Mouse (Mus musculus) bone marrow, adult 2 months (tissue): ENCODE results near the gene Surf2. TPM values are rescaled to one million over a fixed set of nuclear protein-coding genes. Genes with fewer than 3 reads are reported as not detected.
A peak's percentile ranks its signal among the peaks of the same experiment; 100 is the strongest.

Experiments
- H3K27ac ChIP-seq: fragments of 200-500 bp; 2 replicates; pipeline ENCODE4 v1.5.1; 2012; ENCODE audit warnings: low read depth, mild to moderate bottlenecking, control low read depth, inconsistent platforms, low read length; ENCODE audit not compliant: control insufficient read depth, poor library complexity, insufficient read depth
- H3K4me1 ChIP-seq: fragments of 200-500 bp; 2 replicates; pipeline ENCODE4 v1.6.1; 2011; ENCODE audit warnings: low read length; ENCODE audit not compliant: control insufficient read depth, insufficient read depth
- H3K4me3 ChIP-seq: fragments of 200-500 bp; replicated peaks from 2 replicates; pipeline ENCODE3; 2011; ENCODE audit warnings: mild to moderate bottlenecking, low read depth, low read length, control low read depth; ENCODE audit not compliant: control insufficient read depth
- CTCF ChIP-seq: fragments of 200-500 bp; IDR thresholded peaks from 2 replicates; pipeline ENCODE4 v1.5.1; 2011; ENCODE audit warnings: low read length, control low read depth; ENCODE audit not compliant: control insufficient read depth, insufficient read depth
- POLR2A ChIP-seq: fragments of 200-500 bp; IDR thresholded peaks from 2 replicates; pipeline ENCODE4 v1.6.1; 2011; ENCODE audit warnings: low read depth, mild to moderate bottlenecking, control low read depth, low read length, borderline replicate concordance; ENCODE audit not compliant: control insufficient read depth
- WGBS: fragments of 180-500 bp; shearing (Covaris S2); methylation state at CpG from one replicate; pipeline ENCODE4 v1.1.7; 2018; 5-methylcytosine and 5-hydroxymethylcytosine counted together
- polyA plus RNA-seq: library from polyadenylated mRNA; stranded (reverse); fragments of >200 nt; gene quantifications from 2 replicates; pipeline ENCODE4 v1.2.4, GENCODE M21; 2011; ENCODE audit warnings: low replicate concordance; ENCODE audit not compliant: missing spikeins, insufficient read depth, insufficient read length

The Surf2 gene
- polyA plus RNA-seq, 1 experiment: 36.9 TPM

- Histone ChIP-seq H3K27ac (peak overlapping the region; percentile 41; the same call in 1 of the 2 replicates), H3K4me3 (no peak overlapping the region), H3K4me1 (peaks cover 2% of the 10 kb centered on the region)
- WGBS: 16% methylated on average over 5 of the region's 5 CpGs
- TF ChIP-seq POLR2A: no peak
- TF ChIP-seq CTCF: peak; percentile 68
Observed at GRCm38 (mm10) chr2:26941539-26941938, 25.4 kb downstream of the Surf2 start.

GRCm38 (mm10) chr2:26943253-26943652 lies 27.1 kb downstream of the Surf2 start:
- Histone ChIP-seq H3K27ac (no peak overlapping the region), H3K4me1 (peaks cover 2% of the 10 kb centered on the region), H3K4me3 (no peak overlapping the region)
- WGBS: 69% methylated on average over 3 of the region's 3 CpGs
- TF ChIP-seq POLR2A (no peak), CTCF (no peak)

GRCm38 (mm10) chr2:26950411-26950810 lies 34.2 kb downstream of the Surf2 start:
- Histone ChIP-seq H3K4me3 (no peak overlapping the region), H3K27ac (no peak overlapping the region), H3K4me1 (no peaks in the 10 kb centered on the region)
- 81% methylated on average over 2 of the region's 2 CpGs for WGBS
- TF ChIP-seq POLR2A (no peak), CTCF (no peak)

GRCm38 (mm10) chr2:26951346-26951905 lies 35.3 kb downstream of the Surf2 start:
- no peak overlapping the region for H3K4me3 ChIP-seq
- H3K4me1 ChIP-seq: no peaks in the 10 kb centered on the region
- TF ChIP-seq CTCF (no peak), POLR2A (no peak)
- H3K27ac ChIP-seq: no peak overlapping the region
- 89% methylated on average over 8 of the region's 8 CpGs for WGBS

- 72% methylated on average over 4 of the region's 4 CpGs for WGBS
- no peak overlapping the region for H3K27ac ChIP-seq
- TF ChIP-seq CTCF: no peak
- no peak for TF ChIP-seq POLR2A
- no peaks in the 10 kb centered on the region for H3K4me1 ChIP-seq
- H3K4me3 ChIP-seq: no peak overlapping the region
Observed at GRCm38 (mm10) chr2:26952193-26952592, 36.0 kb downstream of the Surf2 start.

GRCm38 (mm10) chr2:26952866-26953265 lies 36.7 kb downstream of the Surf2 start:
- no peak overlapping the region for H3K27ac ChIP-seq
- no peaks in the 10 kb centered on the region for H3K4me1 ChIP-seq
- TF ChIP-seq CTCF (no peak), POLR2A (no peak)
- WGBS: 92% methylated on average over 8 of the region's 8 CpGs
- no peak overlapping the region for H3K4me3 ChIP-seq

GRCm38 (mm10) chr2:26954735-26955395 lies 38.7 kb downstream of the Surf2 start:
- TF ChIP-seq CTCF (no peak), POLR2A (no peak)
- WGBS: 74% methylated on average over 2 of the region's 2 CpGs
- H3K27ac ChIP-seq: no peak overlapping the region

GRCm38 (mm10) chr2:26956811-26957487 lies 40.8 kb downstream of the Surf2 start:
- WGBS: 89% methylated on average over 12 of the region's 12 CpGs
- Histone ChIP-seq H3K4me1 (no peaks in the 10 kb centered on the region), H3K27ac (no peak overlapping the region), H3K4me3 (no peak overlapping the region)
- TF ChIP-seq POLR2A (no peak), CTCF (no peak)

More at GRCm38 (mm10) chr2:26954735-26955395, 38.7 kb downstream of the Surf2 start:
- no peak overlapping the region for H3K4me3 ChIP-seq
- H3K4me1 ChIP-seq: no peaks in the 10 kb centered on the region
